Mouse (Mus musculus) small intestine, adult 2 months (tissue): ENCODE measurements around the gene Tk1.

ENCODE experiments used
- CTCF ChIP-seq: fragments of 200-500 bp; IDR thresholded peaks from 2 replicates; pipeline ENCODE4 v1.5.1; 2012; ENCODE audit warnings: low read depth, mild to moderate bottlenecking, control low read depth, inconsistent platforms, low read length, moderate library complexity, mixed read lengths; ENCODE audit not compliant: insufficient replicate concordance, insufficient read length; ENCODE audit errors: extremely low read depth
- POLR2A ChIP-seq: fragments of 200-500 bp; IDR thresholded peaks from 2 replicates; pipeline ENCODE4 v1.6.1; 2012; ENCODE audit warnings: low read depth, mild to moderate bottlenecking, control low read depth, inconsistent platforms, low read length, moderate library complexity

DNA sequence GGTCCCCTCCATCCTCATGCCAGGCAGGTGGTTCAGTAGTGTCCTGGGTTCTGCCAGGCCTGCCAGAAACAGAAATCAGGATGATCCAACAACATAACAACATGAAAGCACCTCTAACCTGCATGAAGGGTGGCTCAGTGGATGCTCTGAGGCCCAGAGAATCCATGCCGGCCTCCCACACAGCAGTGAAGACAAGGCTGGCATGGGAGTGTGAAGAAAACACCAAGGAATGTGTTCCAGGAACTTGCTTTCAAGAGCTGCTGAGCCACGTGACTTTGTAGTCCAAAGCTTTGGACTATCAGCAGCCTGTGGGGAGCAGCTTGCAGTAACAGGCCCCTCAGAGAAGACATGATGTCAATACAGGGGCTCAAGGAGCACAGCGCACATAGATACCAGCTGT is 59.6 kb downstream of the Tk1 start:
- TF ChIP-seq CTCF (no peak), POLR2A (no peak)
